Mouse (Mus musculus) limb, embryonic 11.5 days (tissue): ENCODE results near the gene Tmcc3. TPM values are rescaled to one million over a fixed set of nuclear protein-coding genes. Genes with fewer than 3 reads are reported as not detected.
"Not testable (repeated sequence)": the region's sequence is repeated elsewhere in the genome, so short reads cannot be mapped to it uniquely, and the experiment has no call there.

Experiments
- ATAC-seq: fragments of 200-750 bp; cut with Nextera tagmentation; 2 replicates; pipeline ENCODE4 v1.8.0; 2017; ENCODE audit warnings: low read depth; ENCODE audit not compliant: insufficient number of reproducible peaks, low FRiP score, low TSS enrichment
- DNase-seq: peaks from one replicate; pipeline ENCODE4 v3.0.0-alpha.2; 2015; ENCODE audit warnings: low spot score
- H3K27ac ChIP-seq: fragments of 300-500 bp; sonication (generic); replicated peaks from 2 replicates; pipeline ENCODE4 v1.5.1; 2014; ENCODE audit warnings: low read depth, mild to moderate bottlenecking, low read length
- H3K27me3 ChIP-seq: fragments of 300-500 bp; sonication (generic); 2 replicates; pipeline ENCODE4 v1.6.1; 2014; ENCODE audit warnings: mild to moderate bottlenecking, low read length, mixed read lengths; ENCODE audit not compliant: control insufficient read depth, insufficient read depth
- H3K36me3 ChIP-seq: fragments of 300-500 bp; sonication (generic); 2 replicates; pipeline ENCODE4 v1.6.1; 2014; ENCODE audit warnings: mild to moderate bottlenecking, low read length, moderate library complexity, mixed read lengths; ENCODE audit not compliant: control insufficient read depth, insufficient read depth
- H3K4me1 ChIP-seq: fragments of 300-500 bp; sonication (generic); 2 replicates; pipeline ENCODE4 v1.6.1; 2014; ENCODE audit warnings: low read length, mixed read lengths; ENCODE audit not compliant: control insufficient read depth, insufficient read depth
- H3K4me2 ChIP-seq: fragments of 300-500 bp; sonication (generic); 2 replicates; pipeline ENCODE4 v1.6.1; 2014; ENCODE audit warnings: low read depth, mild to moderate bottlenecking, moderate library complexity; ENCODE audit not compliant: severe bottlenecking
- H3K4me3 ChIP-seq: fragments of 300-500 bp; sonication (generic); 2 replicates; pipeline ENCODE4 v1.5.1; 2014; ENCODE audit warnings: low read depth, low read length
- H3K9ac ChIP-seq: fragments of 300-500 bp; sonication (generic); 2 replicates; pipeline ENCODE4 v1.6.1; 2014; ENCODE audit warnings: mild to moderate bottlenecking, low read length
- H3K9me3 ChIP-seq: fragments of 300-500 bp; sonication (generic); 2 replicates; pipeline ENCODE4 v1.6.1; 2016; ENCODE audit warnings: low read length; ENCODE audit not compliant: control insufficient read depth
- WGBS: fragments of 180-500 bp; shearing (Covaris S2); extraction: QIAGEN DNeasy Blood & Tissue Kit; methylation state at CpG from one replicate; pipeline ENCODE4 v1.1.7; 2014; 5-methylcytosine and 5-hydroxymethylcytosine counted together
- polyA plus RNA-seq: library from polyadenylated mRNA; unstranded; fragments of >200 nt; fragmentation: Nextera tagmentation; extraction: Ambion mirVana; gene quantifications from 2 replicates; pipeline ENCODE4 v1.2.1, GENCODE M21; 2014

Gene Tmcc3
- polyA plus RNA-seq, 1 experiment from 2014 or later: 5.3 TPM

GRCm38 (mm10) chr10:94527248-94527647 is 215.5 kb downstream of the Tmcc3 start:
- H3K9ac ChIP-seq: no peak overlapping the region
- WGBS: 94% methylated on average over 6 of the region's 6 CpGs
- no peaks in the 10 kb centered on the region for H3K27me3 ChIP-seq
- H3K9me3 ChIP-seq: no peaks in the 10 kb centered on the region
- H3K36me3 ChIP-seq: no peaks in the 10 kb centered on the region
- H3K4me2 ChIP-seq: no peak overlapping the region
- ATAC-seq (no peak), DNase-seq (no peak)
- no peak overlapping the region for H3K27ac ChIP-seq
- no peak overlapping the region for H3K4me3 ChIP-seq
- peaks cover 7% of the 10 kb centered on the region; the same call in 1 of the 2 replicates for H3K4me1 ChIP-seq

- no peak for ATAC-seq
- Histone ChIP-seq H3K4me3 (no peak overlapping the region), H3K27ac (no peak overlapping the region), H3K4me2 (no peak overlapping the region), H3K36me3 (no peaks in the 10 kb centered on the region), H3K27me3 (no peaks in the 10 kb centered on the region), H3K9me3 (no peaks in the 10 kb centered on the region), H3K9ac (no peak overlapping the region), H3K4me1 (no peaks in the 10 kb centered on the region)
- WGBS: 90% methylated on average over 2 of the region's 2 CpGs
- no peak for DNase-seq
These were observed 218.3 kb downstream of the Tmcc3 start for GRCm38 (mm10) chr10:94530079-94530478.

DNA sequence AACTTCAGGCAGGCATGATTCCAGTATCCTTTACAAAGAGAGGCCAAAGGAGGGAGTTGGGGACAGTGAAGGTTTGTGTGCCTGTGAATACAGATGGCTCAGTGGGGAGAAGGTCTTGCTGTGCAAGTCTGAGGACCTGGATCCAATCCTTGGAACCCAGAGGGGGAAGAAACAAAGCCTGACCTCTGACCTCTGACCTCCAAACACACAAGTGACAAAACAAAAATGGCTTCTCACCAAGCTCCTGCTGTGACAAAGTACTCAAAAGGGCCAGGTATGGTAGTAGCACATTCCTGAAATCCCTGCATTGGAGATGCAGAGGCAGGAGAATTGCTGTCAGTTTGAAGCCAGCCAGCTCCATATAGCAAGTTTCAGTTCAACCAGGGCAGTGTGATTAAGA is 219.7 kb downstream of the Tmcc3 start:
- no peaks in the 10 kb centered on the region for H3K36me3 ChIP-seq
- ATAC-seq (no peak), DNase-seq (no peak)
- H3K4me3 ChIP-seq: no peak overlapping the region
- H3K27me3 ChIP-seq: no peaks in the 10 kb centered on the region
- H3K4me2 ChIP-seq: no peak overlapping the region
- H3K27ac ChIP-seq: no peak overlapping the region
- no peaks in the 10 kb centered on the region for H3K9me3 ChIP-seq
- no peaks in the 10 kb centered on the region for H3K4me1 ChIP-seq
- H3K9ac ChIP-seq: no peak overlapping the region

- DNase-seq (no peak), ATAC-seq (no peak)
- H3K27me3 ChIP-seq: no peaks in the 10 kb centered on the region
- H3K36me3 ChIP-seq: no peaks in the 10 kb centered on the region
- H3K4me2 ChIP-seq: no peak overlapping the region
- no peaks in the 10 kb centered on the region for H3K4me1 ChIP-seq
- no peak overlapping the region for H3K27ac ChIP-seq
- H3K9ac ChIP-seq: no peak overlapping the region
- WGBS: 68% methylated on average over 6 of the region's 6 CpGs
- H3K9me3 ChIP-seq: no peaks in the 10 kb centered on the region
- no peak overlapping the region for H3K4me3 ChIP-seq
These were observed 221.5 kb downstream of the Tmcc3 start for GRCm38 (mm10) chr10:94533081-94533724.

GRCm38 (mm10) chr10:94538623-94539022 is 226.9 kb downstream of the Tmcc3 start:
- not testable (repeated sequence) for H3K9me3 ChIP-seq, H3K4me2 ChIP-seq, H3K4me1 ChIP-seq, DNase-seq, H3K9ac ChIP-seq, H3K27me3 ChIP-seq, ATAC-seq, H3K4me3 ChIP-seq, H3K36me3 ChIP-seq, H3K27ac ChIP-seq
- WGBS: 89% methylated on average over 2 of the region's 2 CpGs

- Histone ChIP-seq H3K4me1 (peaks cover 2% of the 10 kb centered on the region; the same call in 1 of the 2 replicates), H3K27me3 (no peaks in the 10 kb centered on the region), H3K9me3 (no peaks in the 10 kb centered on the region; the same call in 1 of the 2 replicates), H3K9ac (no peak overlapping the region), H3K4me2 (no peak overlapping the region), H3K4me3 (no peak overlapping the region), H3K27ac (no peak overlapping the region), H3K36me3 (no peaks in the 10 kb centered on the region)
- no peak for ATAC-seq
- WGBS: 82% methylated on average over 4 of the region's 4 CpGs
- DNase-seq: no peak
These were observed 228.5 kb downstream of the Tmcc3 start for GRCm38 (mm10) chr10:94540241-94540640.

- Histone ChIP-seq H3K9ac (no peak overlapping the region), H3K4me1 (peaks cover 10% of the 10 kb centered on the region), H3K9me3 (no peaks in the 10 kb centered on the region; the same call in 1 of the 2 replicates), H3K36me3 (no peaks in the 10 kb centered on the region), H3K4me2 (no peak overlapping the region), H3K4me3 (no peak overlapping the region), H3K27ac (no peak overlapping the region), H3K27me3 (no peaks in the 10 kb centered on the region)
- 55% methylated on average over 8 of the region's 8 CpGs for WGBS
- DNase-seq (no peak), ATAC-seq (no peak)
These were observed 232.2 kb downstream of the Tmcc3 start for GRCm38 (mm10) chr10:94543956-94544355.

DNA sequence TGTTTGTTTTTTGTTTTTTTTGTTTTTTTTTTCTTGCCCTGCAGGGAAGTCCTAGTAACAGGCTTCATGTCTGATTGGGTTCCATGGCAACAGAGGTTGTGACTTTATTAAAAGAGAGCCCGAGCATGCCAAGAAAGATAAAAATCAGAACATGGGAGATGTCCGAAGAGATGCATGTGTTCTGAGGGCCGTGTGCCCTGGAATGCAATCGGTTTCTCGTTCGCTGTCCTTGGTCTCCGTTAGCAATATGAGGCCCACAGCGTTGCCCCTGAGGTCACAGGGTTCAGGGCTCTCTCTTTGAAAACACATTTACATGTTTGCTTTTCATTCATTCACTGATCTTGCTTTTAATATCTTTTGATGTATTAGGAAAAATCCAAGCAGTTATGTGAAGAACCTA is 233.1 kb downstream of the Tmcc3 start:
- no peak overlapping the region for H3K27ac ChIP-seq
- ATAC-seq (no peak), DNase-seq (no peak)
- no peaks in the 10 kb centered on the region for H3K36me3 ChIP-seq
- WGBS: 14% methylated on average over 8 of the region's 8 CpGs
- H3K9ac ChIP-seq: no peak overlapping the region
- peaks cover 10% of the 10 kb centered on the region for H3K4me1 ChIP-seq
- H3K4me3 ChIP-seq: no peak overlapping the region
- H3K4me2 ChIP-seq: no peak overlapping the region
- H3K9me3 ChIP-seq: no peaks in the 10 kb centered on the region; the same call in 1 of the 2 replicates
- H3K27me3 ChIP-seq: no peaks in the 10 kb centered on the region
